Mouse (Mus musculus) neural tube, embryonic 15.5 days (tissue): ENCODE measurements around the gene Ankrd11. TPM values are rescaled to one million over a fixed set of nuclear protein-coding genes. Genes with fewer than 3 reads are reported as not detected.
A peak's percentile ranks its signal among the peaks of the same experiment; 100 is the strongest.

Experiments used
- ATAC-seq: fragments of 200-750 bp; cut with Nextera tagmentation; 2 replicates; pipeline ENCODE4 v1.8.0; 2017; ENCODE audit warnings: mild to moderate bottlenecking, moderate TSS enrichment, moderate library complexity; ENCODE audit not compliant: low FRiP score
- H3K27ac ChIP-seq: fragments of 300-500 bp; sonication (generic); replicated peaks from 2 replicates; pipeline ENCODE4 v1.5.1; 2015; ENCODE audit warnings: mild to moderate bottlenecking, inconsistent platforms
- H3K27me3 ChIP-seq: fragments of 300-500 bp; sonication (generic); replicated peaks from 2 replicates; pipeline ENCODE4 v1.6.1; 2015; ENCODE audit warnings: inconsistent platforms
- H3K36me3 ChIP-seq: fragments of 300-500 bp; sonication (generic); 2 replicates; pipeline ENCODE4 v1.6.1; 2015; ENCODE audit warnings: inconsistent platforms
- H3K4me1 ChIP-seq: fragments of 300-500 bp; sonication (generic); 2 replicates; pipeline ENCODE4 v1.6.1; 2015; ENCODE audit warnings: inconsistent platforms
- H3K4me2 ChIP-seq: fragments of 300-500 bp; sonication (generic); 2 replicates; pipeline ENCODE4 v1.6.1; 2015; ENCODE audit warnings: inconsistent platforms, mild to moderate bottlenecking, moderate library complexity
- H3K4me3 ChIP-seq: fragments of 300-500 bp; sonication (generic); replicated peaks from 2 replicates; pipeline ENCODE4 v1.5.1; 2015; ENCODE audit warnings: mild to moderate bottlenecking, inconsistent platforms
- H3K9ac ChIP-seq: fragments of 300-500 bp; sonication (generic); replicated peaks from 2 replicates; pipeline ENCODE4 v1.6.1; 2015; ENCODE audit warnings: mild to moderate bottlenecking, inconsistent platforms
- H3K9me3 ChIP-seq: fragments of 300-500 bp; sonication (generic); replicated peaks from 2 replicates; pipeline ENCODE4 v1.6.1; 2016; ENCODE audit warnings: inconsistent platforms
- WGBS: fragments of 180-500 bp; shearing (Covaris S2); methylation state at CpG from one replicate; pipeline ENCODE4 v1.1.7; 2015; ENCODE audit warnings: mixed read lengths; 5-methylcytosine and 5-hydroxymethylcytosine counted together
- polyA plus RNA-seq: library from polyadenylated mRNA; unstranded; fragments of >200 nt; fragmentation: Nextera tagmentation; extraction: Ambion mirVana; gene quantifications from 2 replicates; pipeline ENCODE4 v1.2.1, GENCODE M21; 2015

Ankrd11 gene
- polyA plus RNA-seq, 1 experiment from 2014 or later = 59.9 TPM

- Histone ChIP-seq H3K4me2 (no peak overlapping the region), H3K27me3 (no peaks in the 10 kb centered on the region), H3K36me3 (no peaks in the 10 kb centered on the region), H3K4me1 (peaks cover 25% of the 10 kb centered on the region), H3K27ac (0 out of 2 replicates have a peak overlapping the region, but pooled peaks have one; percentile 11), H3K4me3 (no peak overlapping the region), H3K9ac (no peak overlapping the region), H3K9me3 (no peaks in the 10 kb centered on the region)
- no peak for ATAC-seq
- 58% methylated on average over 10 of the region's 10 CpGs for WGBS
Observed at GRCm38 (mm10) chr8:122979865-122980509, 62.1 kb downstream of the Ankrd11 start.

GRCm38 (mm10) chr8:122979424-122979823 is 62.7 kb downstream of the Ankrd11 start:
- no peaks in the 10 kb centered on the region for H3K27me3 ChIP-seq
- H3K9me3 ChIP-seq = no peaks in the 10 kb centered on the region
- no peak overlapping the region for H3K9ac ChIP-seq
- no peaks in the 10 kb centered on the region for H3K36me3 ChIP-seq
- 85% methylated on average over 3 of the region's 3 CpGs for WGBS
- no peak overlapping the region for H3K4me2 ChIP-seq
- 0 out of 2 replicates have a peak overlapping the region, but pooled peaks have one; percentile 11 for H3K27ac ChIP-seq
- no peak for ATAC-seq
- H3K4me3 ChIP-seq = no peak overlapping the region
- H3K4me1 ChIP-seq = peaks cover 23% of the 10 kb centered on the region

GRCm38 (mm10) chr8:122976046-122976445 is 66.0 kb downstream of the Ankrd11 start:
- Histone ChIP-seq H3K27me3 (no peaks in the 10 kb centered on the region), H3K4me3 (no peak overlapping the region), H3K4me1 (peaks cover 15% of the 10 kb centered on the region), H3K36me3 (no peaks in the 10 kb centered on the region), H3K27ac (no peak overlapping the region), H3K4me2 (no peak overlapping the region), H3K9me3 (no peaks in the 10 kb centered on the region), H3K9ac (no peak overlapping the region)
- 96% methylated on average over 4 of the region's 4 CpGs for WGBS
- no peak for ATAC-seq

GRCm38 (mm10) chr8:122969964-122970620 is 72.0 kb downstream of the Ankrd11 start:
- no peaks in the 10 kb centered on the region for H3K9me3 ChIP-seq
- no peaks in the 10 kb centered on the region for H3K27me3 ChIP-seq
- H3K27ac ChIP-seq = 0 out of 2 replicates have a peak overlapping the region, but pooled peaks have one; percentile 9
- H3K4me2 ChIP-seq = no peak overlapping the region
- H3K9ac ChIP-seq = no peak overlapping the region
- no peaks in the 10 kb centered on the region; the same call in 1 of the 2 replicates for H3K4me1 ChIP-seq
- WGBS = 85% methylated on average over 3 of the region's 3 CpGs
- no peaks in the 10 kb centered on the region for H3K36me3 ChIP-seq
- no peak overlapping the region for H3K4me3 ChIP-seq
- no peak for ATAC-seq

GRCm38 (mm10) chr8:122968145-122968544 is 73.9 kb downstream of the Ankrd11 start:
- no peak for ATAC-seq
- Histone ChIP-seq H3K27me3 (no peaks in the 10 kb centered on the region), H3K9me3 (no peaks in the 10 kb centered on the region), H3K9ac (no peak overlapping the region), H3K27ac (no peak overlapping the region), H3K4me2 (no peak overlapping the region), H3K4me3 (no peak overlapping the region), H3K4me1 (peaks cover 4% of the 10 kb centered on the region; the same call in 1 of the 2 replicates), H3K36me3 (no peaks in the 10 kb centered on the region)
- WGBS = 93% methylated on average over 3 of the region's 3 CpGs

- H3K27ac ChIP-seq = no peak overlapping the region
- no peaks in the 10 kb centered on the region for H3K9me3 ChIP-seq
- H3K4me2 ChIP-seq = no peak overlapping the region
- no peaks in the 10 kb centered on the region for H3K27me3 ChIP-seq
- H3K4me3 ChIP-seq = no peak overlapping the region
- H3K36me3 ChIP-seq = no peaks in the 10 kb centered on the region
- no peak for ATAC-seq
- no peak overlapping the region for H3K9ac ChIP-seq
- 83% methylated on average over 3 of the region's 3 CpGs for WGBS
- peaks cover 13% of the 10 kb centered on the region for H3K4me1 ChIP-seq
Observed at GRCm38 (mm10) chr8:122966638-122967037, 75.4 kb downstream of the Ankrd11 start.

GRCm38 (mm10) chr8:122962046-122962445 is 80.0 kb downstream of the Ankrd11 start:
- 48% methylated on average over 5 of the region's 5 CpGs for WGBS
- peaks cover 25% of the 10 kb centered on the region for H3K4me1 ChIP-seq
- H3K36me3 ChIP-seq = no peaks in the 10 kb centered on the region
- H3K4me3 ChIP-seq = no peak overlapping the region
- no peaks in the 10 kb centered on the region for H3K27me3 ChIP-seq
- H3K4me2 ChIP-seq = no peak overlapping the region
- H3K9me3 ChIP-seq = no peaks in the 10 kb centered on the region
- H3K9ac ChIP-seq = no peak overlapping the region
- H3K27ac ChIP-seq = no peak overlapping the region
- ATAC-seq = no peak

GRCm38 (mm10) chr8:122961458-122961857 is 80.6 kb downstream of the Ankrd11 start:
- WGBS = 52% methylated on average over 2 of the region's 2 CpGs
- no peak for ATAC-seq

GRCm38 (mm10) chr8:122960932-122961331 is 81.1 kb downstream of the Ankrd11 start:
- H3K9me3 ChIP-seq = no peaks in the 10 kb centered on the region
- no peaks in the 10 kb centered on the region for H3K36me3 ChIP-seq
- no peak for ATAC-seq
- peaks cover 27% of the 10 kb centered on the region for H3K4me1 ChIP-seq
- H3K4me3 ChIP-seq = no peak overlapping the region
- no peak overlapping the region for H3K4me2 ChIP-seq
- no peak overlapping the region for H3K27ac ChIP-seq
- H3K9ac ChIP-seq = no peak overlapping the region
- no peaks in the 10 kb centered on the region for H3K27me3 ChIP-seq
- WGBS = 22% methylated on average over 1 of the region's 1 CpGs

More at GRCm38 (mm10) chr8:122961458-122961857, 80.6 kb downstream of the Ankrd11 start:
- Histone ChIP-seq H3K36me3 (no peaks in the 10 kb centered on the region), H3K27ac (no peak overlapping the region), H3K9me3 (no peaks in the 10 kb centered on the region), H3K4me1 (peaks cover 25% of the 10 kb centered on the region), H3K9ac (no peak overlapping the region), H3K4me3 (no peak overlapping the region), H3K27me3 (no peaks in the 10 kb centered on the region), H3K4me2 (no peak overlapping the region)

- Histone ChIP-seq H3K4me2 (no peak overlapping the region), H3K27me3 (no peaks in the 10 kb centered on the region), H3K9ac (no peak overlapping the region), H3K36me3 (no peaks in the 10 kb centered on the region), H3K27ac (no peak overlapping the region), H3K4me1 (peaks cover 29% of the 10 kb centered on the region), H3K9me3 (no peaks in the 10 kb centered on the region), H3K4me3 (no peak overlapping the region)
- no peak for ATAC-seq
- 86% methylated on average over 5 of the region's 5 CpGs for WGBS
Observed at GRCm38 (mm10) chr8:122960323-122960722, 81.8 kb downstream of the Ankrd11 start.

- Histone ChIP-seq H3K27ac (no peak overlapping the region), H3K27me3 (no peaks in the 10 kb centered on the region), H3K4me2 (no peak overlapping the region), H3K9ac (no peak overlapping the region), H3K4me1 (peaks cover 20% of the 10 kb centered on the region), H3K36me3 (no peaks in the 10 kb centered on the region), H3K4me3 (no peak overlapping the region), H3K9me3 (no peaks in the 10 kb centered on the region)
- no peak for ATAC-seq
- 88% methylated on average over 3 of the region's 3 CpGs for WGBS
Observed at GRCm38 (mm10) chr8:122955997-122956396, 86.1 kb downstream of the Ankrd11 start.

- H3K27ac ChIP-seq = no peak overlapping the region
- no peak overlapping the region for H3K9ac ChIP-seq
- ATAC-seq = no peak
- H3K36me3 ChIP-seq = no peaks in the 10 kb centered on the region
- no peaks in the 10 kb centered on the region for H3K9me3 ChIP-seq
- no peaks in the 10 kb centered on the region for H3K27me3 ChIP-seq
- H3K4me2 ChIP-seq = no peak overlapping the region
- H3K4me1 ChIP-seq = peaks cover 13% of the 10 kb centered on the region; the same call in 1 of the 2 replicates
- H3K4me3 ChIP-seq = no peak overlapping the region
Observed at GRCm38 (mm10) chr8:122955195-122955594, 86.9 kb downstream of the Ankrd11 start.
